Mouse (Mus musculus) stomach, embryonic 14.5 days (tissue): ENCODE results near the gene Ror2. TPM values are rescaled to one million over a fixed set of nuclear protein-coding genes. Genes with fewer than 3 reads are reported as not detected.

Experiments used
- ATAC-seq: fragments of 200-750 bp; cut with Nextera tagmentation; 2 replicates; pipeline ENCODE4 v1.8.0; 2017; ENCODE audit warnings: low read depth, moderate TSS enrichment; ENCODE audit not compliant: insufficient number of reproducible peaks, insufficient read depth, low FRiP score
- H3K27ac ChIP-seq: fragments of 300-500 bp; sonication (generic); 2 replicates; pipeline ENCODE4 v1.5.1; 2014; ENCODE audit warnings: mild to moderate bottlenecking, low read length, moderate library complexity, mixed read lengths
- H3K27me3 ChIP-seq: fragments of 300-500 bp; sonication (generic); 2 replicates; pipeline ENCODE4 v1.6.1; 2014; ENCODE audit warnings: low read length, control low read depth, mixed read lengths; ENCODE audit not compliant: control insufficient read depth, insufficient read depth
- H3K36me3 ChIP-seq: fragments of 300-500 bp; sonication (generic); 2 replicates; pipeline ENCODE4 v1.6.1; 2014; ENCODE audit warnings: mild to moderate bottlenecking, control low read depth, low read length, moderate library complexity, mixed read lengths; ENCODE audit not compliant: control insufficient read depth, insufficient read depth
- H3K4me1 ChIP-seq: fragments of 300-500 bp; sonication (generic); 2 replicates; pipeline ENCODE4 v1.6.1; 2014; ENCODE audit warnings: low read length, control low read depth, mixed read lengths; ENCODE audit not compliant: control insufficient read depth, insufficient read depth
- H3K4me2 ChIP-seq: fragments of 300-500 bp; sonication (generic); replicated peaks from 2 replicates; pipeline ENCODE4 v1.6.1; 2014; ENCODE audit warnings: low read depth, low read length, control low read depth
- H3K4me3 ChIP-seq: fragments of 300-500 bp; sonication (generic); 2 replicates; pipeline ENCODE4 v1.5.1; 2014; ENCODE audit warnings: low read depth, low read length, control low read depth
- H3K9ac ChIP-seq: fragments of 300-500 bp; sonication (generic); replicated peaks from 2 replicates; pipeline ENCODE4 v1.6.1; 2014; ENCODE audit warnings: low read depth, mild to moderate bottlenecking, control low read depth, low read length, moderate library complexity, mixed read lengths
- H3K9me3 ChIP-seq: fragments of 300-500 bp; sonication (generic); 2 replicates; pipeline ENCODE4 v1.6.1; 2016; ENCODE audit warnings: low read depth, low read length, control low read depth; ENCODE audit not compliant: control insufficient read depth
- WGBS: fragments of 180-500 bp; shearing (Covaris S2); extraction: QIAGEN DNeasy Blood & Tissue Kit; methylation state at CpG from one replicate; pipeline ENCODE4 v1.1.7; 2014; 5-methylcytosine and 5-hydroxymethylcytosine counted together
- polyA plus RNA-seq: library from polyadenylated mRNA; unstranded; fragments of >200 nt; fragmentation: Nextera tagmentation; extraction: Ambion mirVana; gene quantifications from 2 replicates; pipeline ENCODE4 v1.2.1, GENCODE M21; 2014

The Ror2 gene
- polyA plus RNA-seq, 1 experiment from 2014 or later, result 13.9 TPM

DNA sequence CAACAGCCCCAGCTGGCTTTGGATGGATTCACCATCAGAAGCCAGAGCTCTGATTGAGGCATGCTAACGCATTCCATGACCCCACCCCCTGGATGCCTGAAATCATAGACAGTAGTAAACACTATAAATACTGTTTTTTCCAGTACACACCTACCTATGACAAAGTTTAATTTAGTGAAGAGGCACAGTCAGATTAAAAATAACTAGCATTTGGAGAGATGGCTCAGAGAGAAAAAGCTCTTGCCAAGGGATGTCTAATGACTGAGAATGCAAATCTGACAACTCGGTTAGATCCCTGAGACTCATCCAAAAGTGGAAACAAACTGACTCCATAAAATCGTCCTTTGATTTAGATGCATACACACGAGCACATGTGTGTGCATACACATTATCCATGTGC is 15.4 kb downstream of the Ror2 start:
- Histone ChIP-seq H3K27me3 (no peaks in the 10 kb centered on the region), H3K27ac (no peak overlapping the region), H3K9ac (no peak overlapping the region), H3K4me3 (no peak overlapping the region), H3K4me1 (peaks cover 23% of the 10 kb centered on the region), H3K9me3 (no peaks in the 10 kb centered on the region), H3K4me2 (no peak overlapping the region), H3K36me3 (no peaks in the 10 kb centered on the region)
- WGBS, result 76% methylated on average over 4 of the region's 4 CpGs
- ATAC-seq, result no peak

DNA sequence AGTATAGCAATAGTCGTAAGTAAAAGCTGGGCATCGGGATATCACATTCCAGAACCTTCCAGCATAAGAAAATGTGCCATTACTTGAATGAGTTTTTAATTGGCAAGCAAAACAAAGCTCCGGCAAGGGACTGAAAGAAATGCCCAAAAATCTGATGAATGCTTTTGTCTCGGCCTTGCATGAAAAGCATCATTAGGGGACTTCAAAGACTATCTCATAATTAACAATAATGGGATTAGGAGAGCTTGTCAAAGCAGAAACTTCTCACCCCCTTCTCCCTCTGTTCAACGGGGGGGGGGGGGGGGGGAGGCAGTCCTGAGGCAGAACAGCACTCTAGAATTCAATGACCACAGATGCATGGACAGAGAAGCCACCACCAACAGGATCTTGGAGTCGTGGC is 17.4 kb downstream of the Ror2 start:
- ATAC-seq, result no peak
- Histone ChIP-seq H3K4me1 (peaks cover 26% of the 10 kb centered on the region), H3K9ac (no peak overlapping the region), H3K9me3 (no peaks in the 10 kb centered on the region), H3K36me3 (no peaks in the 10 kb centered on the region), H3K27me3 (no peaks in the 10 kb centered on the region), H3K4me2 (no peak overlapping the region), H3K4me3 (no peak overlapping the region), H3K27ac (no peak overlapping the region)
- WGBS, result 65% methylated on average over 6 of the region's 6 CpGs

DNA sequence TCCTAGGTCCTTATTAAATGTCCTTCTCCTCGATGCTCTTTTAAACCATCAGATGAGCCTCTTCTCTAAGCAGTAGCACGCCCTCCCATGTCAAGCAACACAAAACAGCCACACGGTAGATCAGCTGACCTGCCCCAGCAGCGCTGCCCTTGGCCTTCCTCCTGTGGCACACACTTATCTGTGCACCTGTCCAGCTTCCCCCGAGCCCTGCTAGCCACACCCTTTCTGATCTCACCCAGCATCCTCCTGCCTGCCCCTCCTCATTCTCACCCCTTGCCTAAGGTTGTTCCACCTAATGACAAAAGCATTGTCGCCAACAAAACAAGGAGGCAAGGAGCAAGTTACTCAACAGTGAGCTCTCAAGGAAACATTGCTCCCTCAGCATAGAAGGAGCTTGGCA is 18.1 kb downstream of the Ror2 start:
- Histone ChIP-seq H3K4me1 (peaks cover 33% of the 10 kb centered on the region), H3K4me2 (no peak overlapping the region), H3K27ac (no peak overlapping the region), H3K9me3 (no peaks in the 10 kb centered on the region), H3K9ac (no peak overlapping the region), H3K36me3 (no peaks in the 10 kb centered on the region), H3K27me3 (no peaks in the 10 kb centered on the region), H3K4me3 (no peak overlapping the region)
- WGBS, result 61% methylated on average over 6 of the region's 6 CpGs
- no peak for ATAC-seq

DNA sequence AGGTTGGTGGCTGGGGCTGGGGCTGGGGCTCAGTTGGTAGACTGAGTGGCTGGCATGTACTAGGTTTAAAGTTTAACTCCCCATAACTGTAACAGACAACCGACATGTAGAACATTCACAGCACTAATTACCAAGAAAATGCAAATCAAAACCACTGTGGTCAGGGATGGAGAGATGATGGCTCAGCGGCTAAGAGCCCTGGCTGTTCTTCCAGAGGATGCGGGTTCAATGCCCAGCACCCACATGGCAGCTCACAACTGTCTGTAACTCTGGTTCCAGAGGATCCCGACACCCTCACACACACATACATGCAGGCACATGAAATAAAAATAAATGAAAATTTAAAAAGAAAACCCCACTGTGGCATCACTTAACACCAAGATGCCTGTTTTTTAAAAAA is 18.8 kb downstream of the Ror2 start:
- no peak overlapping the region for H3K9ac ChIP-seq
- no peaks in the 10 kb centered on the region for H3K36me3 ChIP-seq
- no peak overlapping the region for H3K4me3 ChIP-seq
- H3K27ac ChIP-seq, result no peak overlapping the region; the same call in 1 of the 2 replicates
- H3K27me3 ChIP-seq, result no peaks in the 10 kb centered on the region
- peak overlapping the region; percentile 2; the same call in 1 of the 2 replicates for H3K4me2 ChIP-seq
- ATAC-seq, result no peak
- no peaks in the 10 kb centered on the region for H3K9me3 ChIP-seq
- 87% methylated on average over 4 of the region's 4 CpGs for WGBS
- H3K4me1 ChIP-seq, result peaks cover 36% of the 10 kb centered on the region

DNA sequence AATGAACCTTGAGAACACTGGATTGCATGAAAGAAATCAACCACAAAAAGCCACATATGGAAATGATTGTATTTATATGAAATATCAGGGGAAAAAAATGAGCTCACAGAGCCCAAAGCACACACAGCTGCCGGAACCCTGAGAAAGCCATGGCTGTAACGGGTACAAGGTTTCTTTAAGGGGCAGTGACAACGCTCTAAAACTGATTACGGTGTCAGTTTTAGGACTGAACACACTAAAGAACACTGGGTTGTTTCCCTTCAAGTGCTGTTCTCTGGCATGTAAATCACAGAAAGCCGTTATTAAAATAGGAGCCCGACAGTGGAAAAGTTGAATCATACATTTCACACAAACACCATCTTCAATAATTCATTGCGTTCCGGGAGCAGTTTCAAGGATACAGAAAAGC is 19.4 kb downstream of the Ror2 start:
- H3K4me2 ChIP-seq, result peak overlapping the region; percentile 2; the same call in 1 of the 2 replicates
- H3K4me1 ChIP-seq, result peaks cover 38% of the 10 kb centered on the region
- no peaks in the 10 kb centered on the region for H3K27me3 ChIP-seq
- H3K9ac ChIP-seq, result no peak overlapping the region
- no peaks in the 10 kb centered on the region for H3K36me3 ChIP-seq
- no peaks in the 10 kb centered on the region for H3K9me3 ChIP-seq
- 45% methylated on average over 8 of the region's 8 CpGs for WGBS
- H3K4me3 ChIP-seq, result no peak overlapping the region
- ATAC-seq, result no peak
- peak overlapping the region; percentile 12; the same call in 1 of the 2 replicates for H3K27ac ChIP-seq

DNA sequence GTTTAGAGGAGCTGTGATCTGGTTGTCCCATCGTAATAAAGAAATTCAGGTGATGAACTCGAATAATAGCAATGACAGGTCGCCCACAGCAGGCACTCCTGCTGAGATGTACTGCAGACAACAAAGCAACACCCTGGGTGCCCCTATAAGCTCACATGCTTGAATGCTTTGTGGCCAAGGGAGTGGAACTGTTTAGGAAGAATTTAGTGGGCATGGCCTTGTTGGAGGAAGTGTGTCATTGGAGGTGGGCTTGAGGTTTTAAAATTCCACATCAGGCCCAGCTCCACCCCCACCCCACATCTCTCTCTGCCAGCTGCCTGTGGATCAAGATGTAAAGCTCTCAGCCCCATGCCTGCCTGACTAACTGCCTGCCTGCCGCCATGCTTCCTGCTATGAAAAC is 21.0 kb downstream of the Ror2 start:
- Histone ChIP-seq H3K9me3 (no peaks in the 10 kb centered on the region), H3K4me1 (peaks cover 53% of the 10 kb centered on the region), H3K27ac (no peak overlapping the region), H3K4me3 (no peak overlapping the region), H3K9ac (no peak overlapping the region), H3K36me3 (no peaks in the 10 kb centered on the region), H3K4me2 (no peak overlapping the region), H3K27me3 (no peaks in the 10 kb centered on the region)
- ATAC-seq, result no peak
- 89% methylated on average over 4 of the region's 4 CpGs for WGBS

DNA sequence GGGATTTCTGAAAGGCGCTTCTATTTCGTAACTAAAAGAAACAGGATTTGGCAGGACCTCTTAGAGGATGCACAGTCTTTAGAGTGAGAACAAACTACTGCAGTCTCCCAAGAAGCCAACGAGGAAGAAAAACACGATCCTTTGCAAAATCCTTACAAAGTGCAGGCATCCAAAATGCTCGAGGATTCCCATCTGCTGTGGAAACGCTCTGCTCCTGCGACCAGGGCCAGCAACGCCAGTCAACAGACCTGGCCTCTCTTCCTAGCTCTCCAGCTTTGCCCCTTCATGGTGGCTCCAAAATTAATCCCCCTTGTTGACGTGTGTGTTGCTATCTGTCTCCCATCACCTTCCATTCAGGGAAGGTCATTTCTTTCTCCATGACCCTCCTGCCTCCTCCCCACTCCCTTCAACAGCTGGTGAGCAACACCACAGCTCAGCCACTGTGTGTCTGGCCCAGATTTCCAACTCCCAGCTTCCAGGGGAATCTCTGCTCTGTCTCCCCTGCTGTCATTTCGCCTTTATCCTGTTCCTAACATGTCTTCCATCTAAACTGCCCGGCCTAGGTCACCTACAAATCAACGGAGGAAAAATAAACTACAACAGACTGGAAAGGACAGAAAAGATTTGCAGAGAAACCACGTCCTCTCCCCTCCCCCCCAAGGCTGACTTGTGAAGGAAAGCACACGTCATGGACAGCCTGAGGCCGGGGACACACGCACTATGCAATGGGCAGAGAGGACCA is 23.2 kb downstream of the Ror2 start:
- Histone ChIP-seq H3K9ac (no peak overlapping the region), H3K36me3 (no peaks in the 10 kb centered on the region), H3K27ac (peak overlapping the region; percentile 69; the same call in 1 of the 2 replicates), H3K27me3 (no peaks in the 10 kb centered on the region), H3K9me3 (no peaks in the 10 kb centered on the region), H3K4me1 (peaks cover 70% of the 10 kb centered on the region), H3K4me2 (peak overlapping the region; percentile 4; the same call in 1 of the 2 replicates), H3K4me3 (no peak overlapping the region)
- ATAC-seq, result peak; percentile 73; the same call in 1 of the 2 replicates
- 31% methylated on average over 16 of the region's 16 CpGs for WGBS

DNA sequence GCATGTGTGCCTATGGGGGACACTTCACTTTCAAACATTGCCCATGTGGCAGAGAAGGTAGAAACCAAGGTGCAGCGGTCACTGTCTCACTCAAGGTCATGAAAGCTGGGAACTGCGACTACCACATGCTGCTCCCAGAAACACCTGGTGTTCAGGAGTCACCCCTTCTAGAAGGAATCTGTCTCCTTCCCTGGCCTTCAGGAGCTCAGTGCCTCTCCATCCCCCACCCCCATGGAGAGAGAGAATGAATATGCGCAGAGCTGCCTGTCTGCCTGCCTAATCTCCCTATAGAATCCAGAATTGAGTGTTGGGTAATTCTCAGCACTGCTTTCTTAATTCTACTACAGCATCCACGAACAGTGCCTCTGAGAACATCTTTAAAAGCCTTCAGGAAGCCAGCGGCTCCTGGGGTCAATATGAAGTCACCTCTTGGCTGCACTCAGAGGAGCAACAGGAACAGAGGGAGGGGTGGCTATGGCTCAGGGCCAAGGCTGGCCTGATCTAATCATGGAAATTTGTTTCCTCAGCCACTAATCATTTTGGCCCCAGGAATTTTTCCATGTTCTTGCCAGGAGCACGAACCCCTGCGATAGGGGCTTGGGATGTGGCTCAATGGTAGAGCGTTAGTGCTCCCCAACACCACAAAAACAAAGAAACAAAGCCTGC is 24.7 kb downstream of the Ror2 start:
- Histone ChIP-seq H3K4me2 (no peak overlapping the region), H3K36me3 (no peaks in the 10 kb centered on the region), H3K27me3 (no peaks in the 10 kb centered on the region), H3K9ac (no peak overlapping the region), H3K4me3 (no peak overlapping the region), H3K9me3 (no peaks in the 10 kb centered on the region), H3K4me1 (peaks cover 67% of the 10 kb centered on the region), H3K27ac (peak overlapping the region; percentile 69; the same call in 1 of the 2 replicates)
- 43% methylated on average over 8 of the region's 8 CpGs for WGBS
- ATAC-seq, result no peak
